Mouse (Mus musculus) CD4-positive, CD25-positive, alpha-beta regulatory T cell, adult 9 weeks (primary cell): ENCODE results near the gene Stra6. TPM values are rescaled to one million over a fixed set of nuclear protein-coding genes. Genes with fewer than 3 reads are reported as not detected.

Experiments used
- polyA plus RNA-seq: library from polyadenylated mRNA; unstranded; fragments of 100-300 nt; shearing (Covaris generic); gene quantifications from one replicate; pipeline ENCODE4 v1.2.1, GENCODE M21; 2017

Gene Stra6
- 6.6 TPM for polyA plus RNA-seq

GRCm38 (mm10) chr9:58063531-58063930, at the start of gene Stra6:
Gene Stra6, plus strand, starts transcription at chr9:58063788.

GRCm38 (mm10) chr9:58118671-58119070, 55.1 kb downstream of the Stra6 start, which contains the start of gene Ccdc33:
Gene Ccdc33, minus strand, starts transcription at chr9:58118823.

Other genes with a start within 250 kb of the Stra6 start
- gene Arid3b, start 227.0 kb upstream of the Stra6 start, polyA plus RNA-seq: 48.0 TPM
- 115 TPM for gene Ubl7, start 152.8 kb upstream of the Stra6 start, polyA plus RNA-seq
- 0.30 TPM for gene Sema7a, start 123.7 kb upstream of the Stra6 start, polyA plus RNA-seq
- gene Cyp11a1, start 57.4 kb upstream of the Stra6 start, polyA plus RNA-seq: 0.43 TPM
- 0.14 TPM for gene Ccdc33, start 55.0 kb downstream of the Stra6 start, polyA plus RNA-seq
- 0.99 TPM for gene Islr, start 140.5 kb downstream of the Stra6 start, polyA plus RNA-seq
- not detected for gene Islr2, start 140.5 kb downstream of the Stra6 start, polyA plus RNA-seq
- gene Pml, start 186.0 kb downstream of the Stra6 start, polyA plus RNA-seq: 86.6 TPM
- 37.8 TPM for gene Stoml1, start 189.4 kb downstream of the Stra6 start, polyA plus RNA-seq
- not detected for gene Loxl1, start 249.4 kb downstream of the Stra6 start, polyA plus RNA-seq